Mouse (Mus musculus): ENCODE measurements around the gene Tmem14c. TPM values are rescaled to one million over a fixed set of nuclear protein-coding genes. Genes with fewer than 3 reads are reported as not detected.

Gene Tmem14c
- polyA plus RNA-seq (2015; fragmentation: Nextera tagmentation; extraction: Ambion mirVana) = 147 TPM in 2 replicates

- peaks cover 65% of the 10 kb centered on the region for H3K36me3 ChIP-seq
- peak within 1 kb of the TSS; percentile 70 for H3K4me2 ChIP-seq
- ATAC-seq (ENCODE audit: low read depth) = peak; percentile 99
- H3K27me3 ChIP-seq = no peaks in the 10 kb centered on the region
- H3K4me1 ChIP-seq (replicated peaks) = peaks cover 25% of the 10 kb centered on the region
- H3K4me3 ChIP-seq = peak within 1 kb of the TSS; percentile 57
- H3K9ac ChIP-seq = peak within 1 kb of the TSS; percentile 73
- under 1% methylated on average over 43 of the region's 43 CpGs for WGBS
- H3K9me3 ChIP-seq = no peaks in the 10 kb centered on the region
- peak within 1 kb of the TSS; percentile 85 for H3K27ac ChIP-seq (replicated peaks)
These were observed at the start of gene Tmem14c for GRCm38 (mm10) chr13:41015829-41016634. TSS of gene Tmem14c (plus strand) at chr13:41016292.

GRCm38 (mm10) chr13:40967609-40968008, 48.5 kb upstream of the Tmem14c start:
- Histone ChIP-seq H3K9ac (no peak overlapping the region), H3K4me1 (replicated peaks) (no peaks in the 10 kb centered on the region), H3K9me3 (no peaks in the 10 kb centered on the region), H3K27me3 (no peaks in the 10 kb centered on the region), H3K4me3 (no peak overlapping the region), H3K4me2 (no peak overlapping the region), H3K27ac (replicated peaks) (no peak overlapping the region), H3K36me3 (no peaks in the 10 kb centered on the region)
- ATAC-seq (ENCODE audit: low read depth) = no peak
- 95% methylated on average over 10 of the region's 10 CpGs for WGBS

GRCm38 (mm10) chr13:40968564-40968963, 47.5 kb upstream of the Tmem14c start:
- Histone ChIP-seq H3K27ac (replicated peaks) (no peak overlapping the region), H3K9me3 (no peaks in the 10 kb centered on the region), H3K9ac (no peak overlapping the region), H3K36me3 (no peaks in the 10 kb centered on the region), H3K4me1 (replicated peaks) (no peaks in the 10 kb centered on the region), H3K27me3 (no peaks in the 10 kb centered on the region), H3K4me3 (no peak overlapping the region), H3K4me2 (no peak overlapping the region)
- ATAC-seq (ENCODE audit: low read depth) = no peak
- WGBS = 76% methylated on average over 5 of the region's 5 CpGs

GRCm38 (mm10) chr13:40969761-40970390, 46.2 kb upstream of the Tmem14c start:
- H3K4me3 ChIP-seq = no peak overlapping the region
- no peaks in the 10 kb centered on the region for H3K27me3 ChIP-seq
- H3K9me3 ChIP-seq = no peaks in the 10 kb centered on the region
- H3K27ac ChIP-seq (replicated peaks) = no peak overlapping the region
- no peak for ATAC-seq (ENCODE audit: low read depth)
- H3K36me3 ChIP-seq = no peaks in the 10 kb centered on the region
- no peaks in the 10 kb centered on the region for H3K4me1 ChIP-seq (replicated peaks)
- H3K4me2 ChIP-seq = no peak overlapping the region
- 90% methylated on average over 4 of the region's 4 CpGs for WGBS
- H3K9ac ChIP-seq = no peak overlapping the region

GRCm38 (mm10) chr13:40971261-40971660, 44.8 kb upstream of the Tmem14c start:
- H3K4me3 ChIP-seq = no peak overlapping the region
- WGBS = 91% methylated on average over 5 of the region's 5 CpGs
- no peaks in the 10 kb centered on the region for H3K4me1 ChIP-seq (replicated peaks)
- no peaks in the 10 kb centered on the region for H3K36me3 ChIP-seq
- ATAC-seq (ENCODE audit: low read depth) = no peak
- no peak overlapping the region for H3K4me2 ChIP-seq
- H3K27me3 ChIP-seq = no peaks in the 10 kb centered on the region
- no peak overlapping the region for H3K27ac ChIP-seq (replicated peaks)
- H3K9ac ChIP-seq = no peak overlapping the region
- H3K9me3 ChIP-seq = no peaks in the 10 kb centered on the region

- Histone ChIP-seq H3K27ac (replicated peaks) (no peak overlapping the region), H3K9me3 (no peaks in the 10 kb centered on the region), H3K4me1 (replicated peaks) (no peaks in the 10 kb centered on the region), H3K4me2 (no peak overlapping the region), H3K27me3 (no peaks in the 10 kb centered on the region), H3K36me3 (no peaks in the 10 kb centered on the region), H3K9ac (no peak overlapping the region), H3K4me3 (no peak overlapping the region)
- 89% methylated on average over 2 of the region's 2 CpGs for WGBS
- ATAC-seq (ENCODE audit: low read depth) = no peak
These were observed 44.3 kb upstream of the Tmem14c start for GRCm38 (mm10) chr13:40971831-40972230.

- Histone ChIP-seq H3K4me1 (replicated peaks) (no peaks in the 10 kb centered on the region), H3K4me2 (no peak overlapping the region), H3K27me3 (no peaks in the 10 kb centered on the region), H3K9ac (no peak overlapping the region), H3K36me3 (no peaks in the 10 kb centered on the region), H3K27ac (replicated peaks) (no peak overlapping the region), H3K4me3 (no peak overlapping the region), H3K9me3 (no peaks in the 10 kb centered on the region)
- WGBS = 92% methylated on average over 5 of the region's 5 CpGs
- no peak for ATAC-seq (ENCODE audit: low read depth)
These were observed 43.1 kb upstream of the Tmem14c start for GRCm38 (mm10) chr13:40972976-40973375.

- Histone ChIP-seq H3K4me3 (no peak overlapping the region), H3K27me3 (no peaks in the 10 kb centered on the region), H3K27ac (replicated peaks) (no peak overlapping the region), H3K9ac (no peak overlapping the region), H3K9me3 (no peaks in the 10 kb centered on the region), H3K4me1 (replicated peaks) (no peaks in the 10 kb centered on the region), H3K4me2 (no peak overlapping the region), H3K36me3 (no peaks in the 10 kb centered on the region)
- ATAC-seq (ENCODE audit: low read depth) = no peak
- 13% methylated on average over 7 of the region's 7 CpGs for WGBS
These were observed 38.5 kb upstream of the Tmem14c start for GRCm38 (mm10) chr13:40977609-40978008.

GRCm38 (mm10) chr13:40978652-40979051, 37.4 kb upstream of the Tmem14c start:
- H3K4me3 ChIP-seq = no peak overlapping the region
- H3K36me3 ChIP-seq = no peaks in the 10 kb centered on the region
- 83% methylated on average over 4 of the region's 4 CpGs for WGBS
- no peak overlapping the region for H3K27ac ChIP-seq (replicated peaks)
- no peaks in the 10 kb centered on the region for H3K27me3 ChIP-seq
- ATAC-seq (ENCODE audit: low read depth) = no peak
- no peaks in the 10 kb centered on the region for H3K4me1 ChIP-seq (replicated peaks)
- no peaks in the 10 kb centered on the region for H3K9me3 ChIP-seq
- H3K9ac ChIP-seq = no peak overlapping the region
- no peak overlapping the region for H3K4me2 ChIP-seq

GRCm38 (mm10) chr13:40979321-40979720, 36.8 kb upstream of the Tmem14c start:
- Histone ChIP-seq H3K27ac (replicated peaks) (0 out of 2 replicates have a peak overlapping the region, but pooled peaks have one; percentile 18), H3K4me2 (no peak overlapping the region), H3K9me3 (no peaks in the 10 kb centered on the region), H3K4me1 (replicated peaks) (no peaks in the 10 kb centered on the region), H3K36me3 (no peaks in the 10 kb centered on the region), H3K9ac (no peak overlapping the region), H3K27me3 (no peaks in the 10 kb centered on the region), H3K4me3 (no peak overlapping the region)
- no peak for ATAC-seq (ENCODE audit: low read depth)
- WGBS = 75% methylated on average over 2 of the region's 2 CpGs

GRCm38 (mm10) chr13:40982759-40983158, 33.3 kb upstream of the Tmem14c start:
- H3K27ac ChIP-seq (replicated peaks) = no peak overlapping the region
- no peak for ATAC-seq (ENCODE audit: low read depth)
- H3K4me3 ChIP-seq = no peak overlapping the region
- H3K9ac ChIP-seq = no peak overlapping the region
- WGBS = 91% methylated on average over 1 of the region's 1 CpGs
- no peaks in the 10 kb centered on the region for H3K4me1 ChIP-seq (replicated peaks)
- no peaks in the 10 kb centered on the region for H3K36me3 ChIP-seq
- no peaks in the 10 kb centered on the region for H3K9me3 ChIP-seq
- H3K27me3 ChIP-seq = no peaks in the 10 kb centered on the region
- H3K4me2 ChIP-seq = no peak overlapping the region

GRCm38 (mm10) chr13:40986081-40986480, 30.0 kb upstream of the Tmem14c start:
- H3K27me3 ChIP-seq = no peaks in the 10 kb centered on the region
- WGBS = 91% methylated on average over 5 of the region's 5 CpGs
- H3K36me3 ChIP-seq = no peaks in the 10 kb centered on the region
- no peak overlapping the region for H3K4me2 ChIP-seq
- no peak overlapping the region for H3K27ac ChIP-seq (replicated peaks)
- H3K9ac ChIP-seq = no peak overlapping the region
- H3K4me1 ChIP-seq (replicated peaks) = no peaks in the 10 kb centered on the region
- ATAC-seq (ENCODE audit: low read depth) = no peak
- no peaks in the 10 kb centered on the region for H3K9me3 ChIP-seq
- H3K4me3 ChIP-seq = no peak overlapping the region

Data from neural tube, embryonic 13.5 days (tissue).